Mouse (Mus musculus) limb, embryonic 13.5 days (tissue): ENCODE data around the gene Dnah11. TPM values are rescaled to one million over a fixed set of nuclear protein-coding genes. Genes with fewer than 3 reads are reported as not detected.
A peak's percentile ranks its signal among the peaks of the same experiment; 100 is the strongest.

Experiments
- ATAC-seq: fragments of 200-750 bp; cut with Nextera tagmentation; 2 replicates; pipeline ENCODE4 v1.8.0; 2017; ENCODE audit warnings: low read depth, moderate number of reproducible peaks, moderate TSS enrichment; ENCODE audit not compliant: low FRiP score
- H3K27ac ChIP-seq: fragments of 300-500 bp; sonication (generic); 2 replicates; pipeline ENCODE4 v1.5.1; 2015; ENCODE audit warnings: inconsistent platforms, mild to moderate bottlenecking, moderate library complexity
- H3K27me3 ChIP-seq: fragments of 300-500 bp; sonication (generic); 2 replicates; pipeline ENCODE4 v1.6.1; 2015; ENCODE audit warnings: mild to moderate bottlenecking, inconsistent platforms
- H3K36me3 ChIP-seq: fragments of 300-500 bp; sonication (generic); 2 replicates; pipeline ENCODE4 v1.6.1; 2015; ENCODE audit warnings: inconsistent platforms, mild to moderate bottlenecking, moderate library complexity
- H3K4me1 ChIP-seq: fragments of 300-500 bp; sonication (generic); 2 replicates; pipeline ENCODE4 v1.6.1; 2015; ENCODE audit warnings: inconsistent platforms
- H3K4me2 ChIP-seq: fragments of 300-500 bp; sonication (generic); replicated peaks from 2 replicates; pipeline ENCODE4 v1.6.1; 2015; ENCODE audit warnings: inconsistent platforms, mild to moderate bottlenecking, moderate library complexity
- H3K4me3 ChIP-seq: fragments of 300-500 bp; sonication (generic); 2 replicates; pipeline ENCODE4 v1.5.1; 2015; ENCODE audit warnings: moderate library complexity, mild to moderate bottlenecking, inconsistent platforms
- H3K9ac ChIP-seq: fragments of 300-500 bp; sonication (generic); 2 replicates; pipeline ENCODE4 v1.6.1; 2015; ENCODE audit warnings: mild to moderate bottlenecking, inconsistent platforms
- H3K9me3 ChIP-seq: fragments of 300-500 bp; sonication (generic); 2 replicates; pipeline ENCODE4 v1.6.1; 2016; ENCODE audit warnings: inconsistent platforms
- WGBS: fragments of 180-500 bp; shearing (Covaris S2); methylation state at CpG from one replicate; pipeline ENCODE4 v1.1.7; 2015; 5-methylcytosine and 5-hydroxymethylcytosine counted together
- polyA plus RNA-seq: library from polyadenylated mRNA; unstranded; fragments of >200 nt; fragmentation: Nextera tagmentation; extraction: Ambion mirVana; gene quantifications from 2 replicates; pipeline ENCODE4 v1.2.1, GENCODE M21; 2015

The Dnah11 gene
- polyA plus RNA-seq, 1 experiment from 2014 or later: 0.11 TPM

DNA sequence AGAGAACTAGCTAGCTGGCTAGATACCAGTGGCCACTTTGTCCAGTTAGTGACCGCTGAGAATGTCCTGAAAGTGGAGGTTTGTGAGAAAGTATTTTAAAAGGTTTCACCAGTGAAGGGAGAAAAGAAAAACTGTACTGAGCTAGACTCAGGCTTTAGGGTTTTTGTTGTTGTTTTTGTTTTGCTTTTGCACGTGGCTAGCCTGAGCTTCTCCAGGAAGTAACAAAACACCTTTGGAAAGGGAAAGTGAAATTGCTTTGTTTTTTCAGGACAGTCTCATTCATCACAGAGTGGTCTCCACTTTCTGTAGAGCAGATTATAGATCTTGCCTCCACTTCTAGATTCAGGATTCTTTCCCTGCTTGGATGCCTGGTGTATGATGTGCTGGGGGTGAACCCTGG lies 353.9 kb downstream of the Dnah11 start:
- no peak for ATAC-seq
- peak overlapping the region; percentile 81 for H3K4me3 ChIP-seq
- H3K9ac ChIP-seq: peak overlapping the region; percentile 51; the same call in 1 of the 2 replicates

DNA sequence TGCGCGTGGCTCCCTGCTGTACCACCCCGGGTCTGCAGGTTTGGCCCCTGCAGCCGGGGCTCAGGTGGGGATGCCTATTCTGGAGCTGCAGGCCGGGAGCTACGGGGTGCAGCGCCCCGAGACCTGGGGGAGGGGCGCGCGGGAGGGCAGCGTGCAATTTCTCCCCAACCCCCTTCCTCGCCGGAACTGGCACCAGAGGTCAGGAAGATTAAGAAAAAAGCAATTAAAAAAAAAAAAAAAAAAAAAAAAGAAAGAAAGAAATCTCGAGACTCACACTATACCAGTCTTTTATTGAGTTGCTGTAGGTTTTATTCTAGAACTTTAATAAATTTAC lies 354.8 kb downstream of the Dnah11 start:
- H3K9me3 ChIP-seq: no peaks in the 10 kb centered on the region
- H3K27ac ChIP-seq: peak overlapping the region; percentile 75; the same call in 1 of the 2 replicates
- H3K4me2 ChIP-seq: peak overlapping the region; percentile 86
- ATAC-seq: no peak
- WGBS: 0% methylated on average over 15 of the region's 15 CpGs
- peak overlapping the region; percentile 81 for H3K4me3 ChIP-seq
- H3K4me1 ChIP-seq: peaks cover 21% of the 10 kb centered on the region
- H3K36me3 ChIP-seq: no peaks in the 10 kb centered on the region
- H3K9ac ChIP-seq: peak overlapping the region; percentile 82
- no peaks in the 10 kb centered on the region for H3K27me3 ChIP-seq

More for the DNA sequence above, 353.9 kb downstream of the Dnah11 start:
- H3K36me3 ChIP-seq: no peaks in the 10 kb centered on the region
- no peaks in the 10 kb centered on the region for H3K27me3 ChIP-seq
- H3K9me3 ChIP-seq: no peaks in the 10 kb centered on the region
- WGBS: 25% methylated on average over 2 of the region's 2 CpGs
- no peak overlapping the region for H3K27ac ChIP-seq
- peaks cover 26% of the 10 kb centered on the region for H3K4me1 ChIP-seq
- H3K4me2 ChIP-seq: peak overlapping the region; percentile 86

DNA sequence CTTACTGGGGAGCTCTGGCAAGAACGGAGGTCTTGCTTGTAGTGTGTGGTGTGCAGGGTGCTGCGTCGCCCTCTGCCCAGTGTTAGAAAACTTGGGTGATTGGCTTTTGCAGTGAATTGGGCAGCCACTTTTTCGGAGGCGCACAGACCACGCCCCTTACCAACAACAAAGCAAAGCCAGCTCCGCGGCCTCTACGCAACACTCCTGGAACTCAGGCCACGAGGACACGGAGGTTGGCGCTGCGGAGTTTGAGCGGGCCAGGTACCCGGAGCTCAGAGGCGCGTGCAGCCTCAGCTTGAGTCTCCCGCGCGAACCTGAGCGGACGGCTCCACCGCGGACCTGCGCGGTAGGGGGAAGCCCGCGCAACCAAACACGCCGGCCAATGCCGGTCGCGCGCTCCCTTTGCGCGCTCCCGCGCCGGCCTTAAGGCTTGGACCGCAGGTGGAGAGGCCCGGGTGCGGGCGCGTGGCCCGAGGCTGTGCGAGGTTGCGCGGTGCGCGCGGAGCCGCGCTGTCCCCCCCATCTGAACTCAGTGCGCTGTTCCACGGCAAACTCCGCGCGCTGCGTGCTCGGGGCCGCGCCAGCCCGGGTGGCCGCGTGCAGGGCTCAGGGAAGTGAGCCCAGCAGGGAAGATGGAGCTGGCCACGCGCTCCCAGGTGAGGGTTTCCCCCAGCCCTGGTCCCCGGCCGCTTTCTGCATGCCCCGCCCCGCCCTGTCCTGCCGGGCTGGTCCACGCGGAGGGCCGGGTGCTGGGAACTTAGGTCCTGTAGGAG lies 355.4 kb downstream of the Dnah11 start:
- Histone ChIP-seq H3K4me1 (peaks cover 21% of the 10 kb centered on the region), H3K4me2 (peak overlapping the region; percentile 86), H3K9me3 (no peaks in the 10 kb centered on the region), H3K4me3 (peak overlapping the region; percentile 81), H3K36me3 (no peaks in the 10 kb centered on the region), H3K27ac (peak overlapping the region; percentile 75), H3K27me3 (no peaks in the 10 kb centered on the region), H3K9ac (peak overlapping the region; percentile 82)
- peak; percentile 94 for ATAC-seq
- under 1% methylated on average over 66 of the region's 75 CpGs for WGBS

DNA sequence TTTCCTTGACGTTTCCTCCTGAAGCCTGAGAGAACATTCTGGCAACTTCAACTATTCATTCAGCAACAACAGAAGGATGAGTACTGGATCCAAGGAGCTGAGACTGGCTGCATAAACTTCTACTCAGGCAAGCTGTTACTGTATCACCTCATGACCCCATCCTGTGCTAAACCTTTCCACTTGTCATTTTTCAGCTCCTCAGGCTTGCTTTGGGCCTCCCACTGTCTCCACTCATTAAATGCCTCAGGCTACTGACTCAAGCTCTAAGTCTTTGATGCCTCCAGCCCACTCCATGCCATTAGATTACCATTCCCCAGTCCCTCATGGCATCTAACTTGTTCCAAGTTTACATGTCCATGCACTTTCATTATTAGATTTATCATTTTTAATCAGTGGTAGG lies 356.2 kb downstream of the Dnah11 start:
- Histone ChIP-seq H3K27ac (no peak overlapping the region), H3K27me3 (no peaks in the 10 kb centered on the region), H3K36me3 (no peaks in the 10 kb centered on the region), H3K4me2 (no peak overlapping the region), H3K4me1 (peaks cover 21% of the 10 kb centered on the region), H3K9ac (no peak overlapping the region), H3K4me3 (peak overlapping the region; percentile 81; the same call in 1 of the 2 replicates), H3K9me3 (no peaks in the 10 kb centered on the region)
- no peak for ATAC-seq
- WGBS: 74% methylated on average over 1 of the region's 1 CpGs

DNA sequence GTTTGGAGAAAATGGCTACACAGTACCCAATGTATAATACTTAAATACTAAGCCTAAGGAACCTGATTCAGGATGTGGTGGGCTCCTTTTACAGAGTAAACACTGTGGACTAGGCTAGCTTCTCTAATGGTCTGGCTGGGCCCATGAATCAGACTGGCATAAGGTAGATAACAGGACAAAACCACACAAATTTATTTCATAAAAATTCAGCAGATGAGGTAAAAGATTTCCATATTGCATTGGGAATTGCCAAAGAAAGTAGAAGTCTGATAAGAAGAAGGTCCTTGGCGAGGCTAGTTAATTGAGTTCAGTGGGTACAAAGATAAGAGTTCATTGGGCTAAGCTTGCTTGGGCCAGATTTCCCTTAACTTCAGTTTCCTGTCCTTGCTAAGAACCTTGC lies 358.1 kb downstream of the Dnah11 start:
- no peak overlapping the region for H3K27ac ChIP-seq
- 94% methylated on average over 1 of the region's 1 CpGs for WGBS
- no peak for ATAC-seq
- H3K27me3 ChIP-seq: no peaks in the 10 kb centered on the region
- H3K9ac ChIP-seq: no peak overlapping the region
- peaks cover 16% of the 10 kb centered on the region for H3K4me1 ChIP-seq
- H3K9me3 ChIP-seq: no peaks in the 10 kb centered on the region
- H3K4me2 ChIP-seq: no peak overlapping the region
- H3K4me3 ChIP-seq: no peak overlapping the region
- no peaks in the 10 kb centered on the region for H3K36me3 ChIP-seq

DNA sequence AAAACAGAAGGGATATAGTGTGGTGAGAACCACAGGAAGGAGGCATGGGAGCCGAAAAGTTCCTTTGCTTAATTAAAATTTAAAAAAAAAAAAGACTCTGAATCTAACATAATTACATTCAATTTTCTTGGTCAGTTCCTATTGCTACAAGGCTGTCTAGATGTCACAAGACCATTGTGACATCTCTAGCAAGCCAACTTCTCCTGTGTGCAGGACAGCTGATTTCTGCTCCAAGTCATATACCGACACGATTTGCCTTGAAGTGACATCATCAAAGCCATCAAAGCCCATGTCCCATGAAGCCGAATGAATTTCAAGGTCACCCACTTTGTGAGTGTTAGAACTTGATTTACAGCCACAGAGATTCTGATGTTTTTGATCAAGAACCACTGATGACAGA lies 361.5 kb downstream of the Dnah11 start:
- ATAC-seq: no peak
- Histone ChIP-seq H3K9me3 (no peaks in the 10 kb centered on the region), H3K36me3 (no peaks in the 10 kb centered on the region), H3K4me3 (no peak overlapping the region), H3K4me2 (no peak overlapping the region), H3K27ac (no peak overlapping the region), H3K9ac (no peak overlapping the region), H3K4me1 (no peaks in the 10 kb centered on the region), H3K27me3 (no peaks in the 10 kb centered on the region)
- 85% methylated on average over 4 of the region's 4 CpGs for WGBS

DNA sequence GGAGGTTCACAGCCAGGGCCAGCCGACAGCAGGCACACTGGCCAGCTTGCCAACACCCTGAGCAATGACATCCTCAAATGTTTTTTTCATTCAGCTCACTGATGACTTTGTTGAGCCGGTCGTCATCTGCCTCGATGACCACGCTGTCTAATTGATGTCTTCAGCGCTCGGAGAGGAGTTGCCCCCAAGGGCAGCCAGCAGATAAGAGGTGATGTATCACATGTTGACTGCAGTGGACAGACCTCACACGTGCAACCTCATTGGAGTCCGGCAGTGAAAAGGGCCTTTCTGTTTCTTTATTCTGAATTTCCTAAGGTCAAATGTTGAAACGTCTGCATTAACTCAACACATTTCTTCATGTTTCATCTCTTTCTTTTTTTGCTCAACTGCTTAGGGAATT lies 363.5 kb downstream of the Dnah11 start:
- no peak for ATAC-seq
- Histone ChIP-seq H3K27me3 (no peaks in the 10 kb centered on the region), H3K4me2 (no peak overlapping the region), H3K36me3 (no peaks in the 10 kb centered on the region), H3K9me3 (no peaks in the 10 kb centered on the region), H3K27ac (no peak overlapping the region), H3K4me1 (no peaks in the 10 kb centered on the region), H3K4me3 (no peak overlapping the region), H3K9ac (no peak overlapping the region)
- 42% methylated on average over 10 of the region's 10 CpGs for WGBS

DNA sequence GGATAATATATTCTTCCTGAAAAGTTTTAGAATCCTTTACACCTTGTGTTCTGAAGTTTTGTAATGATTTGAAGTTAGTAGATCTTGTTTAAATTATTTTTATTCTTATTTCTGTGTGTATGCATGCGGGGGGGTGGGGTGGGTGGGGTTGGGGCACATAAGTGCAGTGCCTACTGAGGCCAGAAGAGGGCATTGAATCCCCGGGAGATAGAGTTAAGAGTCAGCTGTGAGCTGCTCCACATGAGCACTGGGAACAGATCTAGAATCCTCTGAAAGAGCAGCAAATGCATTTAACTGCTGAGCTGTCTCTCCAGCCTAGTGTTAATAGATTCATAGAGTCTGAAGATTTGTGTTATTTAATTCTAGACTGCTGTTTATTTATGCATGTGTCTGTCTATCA lies 364.2 kb downstream of the Dnah11 start:
- no peaks in the 10 kb centered on the region for H3K4me1 ChIP-seq
- no peak overlapping the region for H3K9ac ChIP-seq
- H3K27ac ChIP-seq: no peak overlapping the region
- WGBS: 75% methylated on average over 2 of the region's 2 CpGs
- no peak overlapping the region for H3K4me3 ChIP-seq
- ATAC-seq: no peak
- no peaks in the 10 kb centered on the region for H3K36me3 ChIP-seq
- no peaks in the 10 kb centered on the region for H3K9me3 ChIP-seq
- H3K4me2 ChIP-seq: no peak overlapping the region
- H3K27me3 ChIP-seq: no peaks in the 10 kb centered on the region

DNA sequence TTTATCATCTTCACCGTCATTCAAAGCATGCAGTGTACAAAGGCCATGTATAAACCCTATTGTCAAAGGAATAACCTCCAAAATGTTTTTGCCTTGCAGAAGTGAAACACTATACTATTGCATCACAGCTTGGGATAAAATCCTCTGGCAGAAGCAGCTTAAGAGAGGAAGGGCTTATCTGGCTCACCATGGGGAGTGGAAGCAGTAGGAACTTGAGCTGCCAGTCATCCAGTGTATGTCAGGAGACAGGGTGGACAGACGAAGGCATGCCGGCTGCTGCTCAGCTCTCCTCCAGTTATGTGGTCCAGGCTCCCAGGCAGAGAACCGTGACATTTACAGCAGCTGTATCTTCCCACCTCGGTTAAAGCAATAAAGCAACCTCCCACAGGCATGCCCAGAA lies 366.7 kb downstream of the Dnah11 start:
- WGBS: 28% methylated on average over 5 of the region's 5 CpGs

DNA sequence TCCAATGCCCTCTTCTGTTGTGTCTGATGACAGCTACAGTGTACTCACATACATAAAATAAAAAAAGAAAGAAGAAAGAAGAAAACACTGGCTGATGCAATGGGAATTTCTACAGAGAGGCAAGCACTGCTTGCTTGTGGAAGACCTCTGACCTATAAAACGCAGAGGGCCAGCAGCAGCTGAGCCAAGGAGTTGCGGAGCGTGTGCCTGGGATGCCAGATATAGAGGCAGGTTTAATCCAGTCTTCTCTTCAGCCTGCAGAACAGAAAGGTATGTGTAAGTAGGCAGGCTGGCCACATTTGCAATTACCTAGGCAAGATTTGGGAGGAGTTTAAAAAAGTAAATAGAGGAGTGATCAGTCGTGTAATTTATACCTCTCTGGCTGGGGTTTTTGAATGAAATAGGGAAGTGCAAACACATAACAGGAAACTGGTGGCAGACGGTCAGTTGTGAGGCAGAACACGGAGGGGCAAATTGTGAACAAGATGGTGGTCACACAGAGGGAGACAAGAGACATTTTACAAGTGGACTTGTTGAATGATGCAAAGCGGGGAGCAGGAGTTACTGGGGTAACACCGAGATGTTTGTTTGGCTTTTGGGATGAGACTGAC lies 367.4 kb downstream of the Dnah11 start:
- Histone ChIP-seq H3K9me3 (no peaks in the 10 kb centered on the region), H3K36me3 (no peaks in the 10 kb centered on the region), H3K4me3 (no peak overlapping the region), H3K9ac (no peak overlapping the region), H3K27ac (no peak overlapping the region), H3K27me3 (no peaks in the 10 kb centered on the region), H3K4me2 (no peak overlapping the region), H3K4me1 (no peaks in the 10 kb centered on the region)
- WGBS: 65% methylated on average over 8 of the region's 8 CpGs
- no peak for ATAC-seq

More for the DNA sequence above, 366.7 kb downstream of the Dnah11 start:
- Histone ChIP-seq H3K9me3 (no peaks in the 10 kb centered on the region), H3K36me3 (no peaks in the 10 kb centered on the region), H3K4me1 (no peaks in the 10 kb centered on the region), H3K27me3 (no peaks in the 10 kb centered on the region), H3K4me2 (no peak overlapping the region), H3K9ac (no peak overlapping the region), H3K4me3 (no peak overlapping the region), H3K27ac (no peak overlapping the region)
- ATAC-seq: peak; percentile 76

DNA sequence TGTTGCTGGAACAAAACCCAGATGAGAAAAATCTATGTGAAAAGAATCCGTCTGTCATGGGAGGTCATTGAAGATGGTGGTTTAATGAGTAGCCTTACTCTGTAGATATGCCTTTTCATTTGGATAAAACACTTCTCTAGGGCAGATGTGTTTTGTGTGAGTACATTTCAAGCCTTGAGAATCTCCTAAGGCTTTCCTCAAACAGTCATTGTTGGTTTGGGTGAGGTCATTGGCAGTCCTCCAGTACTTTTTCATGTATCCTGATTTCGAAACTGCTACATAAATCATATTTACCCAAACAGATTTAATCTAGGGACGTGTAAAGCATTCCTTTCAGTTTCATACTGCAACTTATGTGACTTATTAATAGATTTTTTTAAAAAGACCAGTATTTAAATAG lies 370.5 kb downstream of the Dnah11 start:
- H3K27me3 ChIP-seq: no peaks in the 10 kb centered on the region
- no peak overlapping the region for H3K4me3 ChIP-seq
- H3K4me2 ChIP-seq: no peak overlapping the region
- H3K9ac ChIP-seq: no peak overlapping the region
- ATAC-seq: no peak
- H3K36me3 ChIP-seq: no peaks in the 10 kb centered on the region
- H3K27ac ChIP-seq: no peak overlapping the region
- 77% methylated on average over 3 of the region's 3 CpGs for WGBS
- no peaks in the 10 kb centered on the region for H3K4me1 ChIP-seq
- H3K9me3 ChIP-seq: no peaks in the 10 kb centered on the region
